12 mouse cellular contexts compared by ENCODE assay signal in the genomic region with DNA sequence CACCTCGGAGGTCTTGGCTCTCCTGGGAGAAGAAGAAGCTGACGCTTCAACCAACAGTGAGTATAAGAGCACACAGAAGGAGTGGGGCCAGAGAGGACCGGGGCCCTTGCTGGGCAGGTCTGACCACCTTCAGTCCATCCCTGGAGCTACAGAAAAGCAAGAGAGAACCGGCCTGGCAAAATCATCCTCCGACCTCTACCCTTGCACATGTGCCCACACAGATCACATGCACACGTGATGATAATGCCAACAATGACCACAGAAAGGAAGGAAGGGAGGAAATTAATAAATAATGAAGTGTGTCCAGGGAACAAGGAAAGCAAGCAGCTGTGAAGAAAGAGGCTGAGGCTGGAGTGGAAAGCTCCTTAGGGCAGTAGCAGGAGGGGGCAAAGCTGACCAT. TPM values are rescaled to one million over a fixed set of nuclear protein-coding genes. Genes with fewer than 3 reads are reported as not detected.
DNase-seq lines count a peak whose midpoint lies in the region; ATAC-seq and TF ChIP-seq lines count a peak whose summit lies in the region.
"Had no signal": no experiment of that assay in that cellular context is flagged by ENCODE, and none has a peak within 500 bp of the region (broad histone marks: within the 10 kb centered on the region; RNA-seq: fewer than 3 reads in every experiment).

No protein-coding gene starts in this region.

- no peak for ATAC-seq in forebrain, embryonic 11.5 days (replicated peaks; ENCODE audit: low FRiP score)
- ATAC-seq in forebrain, embryonic 12.5 days (ENCODE audit: low FRiP score) = no peak
- no peak for ATAC-seq in limb, embryonic 14.5 days (ENCODE audit: low FRiP score, low read depth)
- no peak for ATAC-seq in hindbrain, embryonic 15.5 days (ENCODE audit: low FRiP score, low read depth)
- no peak for ATAC-seq in midbrain, embryonic 15.5 days (replicated peaks)

- WGBS in forebrain, embryonic 11.5 days = 78% methylated on average over 6 of the region's 6 CpGs
- 89% methylated on average over 6 of the region's 6 CpGs for WGBS in forebrain, embryonic 12.5 days
- 70% methylated on average over 6 of the region's 6 CpGs for WGBS in limb, embryonic 14.5 days
- WGBS in limb, embryonic 10.5 days = 88% methylated on average over 6 of the region's 6 CpGs
- WGBS in hindbrain, embryonic 15.5 days = 55% methylated on average over 6 of the region's 6 CpGs
- 58% methylated on average over 6 of the region's 6 CpGs for WGBS in midbrain, embryonic 15.5 days

- no peak overlapping the region for H3K9ac ChIP-seq in forebrain, embryonic 11.5 days (ENCODE audit: low read length)
- no peak overlapping the region for H3K9ac ChIP-seq in forebrain, embryonic 12.5 days
- 0 out of 2 replicates have a peak overlapping the region, but pooled peaks have one; percentile 4 for H3K9ac ChIP-seq in limb, embryonic 14.5 days (ENCODE audit: low read depth, low read length, severe bottlenecking)
- H3K9ac ChIP-seq in hindbrain, embryonic 15.5 days = no peak overlapping the region
- H3K9ac ChIP-seq in midbrain, embryonic 15.5 days = no peak overlapping the region
- H3K9ac ChIP-seq: liver, embryonic 15.5 days had no signal

- no peaks in the 10 kb centered on the region for H3K36me3 ChIP-seq in forebrain, embryonic 11.5 days (ENCODE audit: control insufficient read depth, insufficient read depth, low read length)
- no peaks in the 10 kb centered on the region for H3K36me3 ChIP-seq in forebrain, embryonic 12.5 days (replicated peaks)
- no peaks in the 10 kb centered on the region for H3K36me3 ChIP-seq in limb, embryonic 14.5 days (ENCODE audit: control insufficient read depth, insufficient read depth, low read length)
- H3K36me3 ChIP-seq in limb, embryonic 10.5 days = peaks cover 20% of the 10 kb centered on the region
- no peaks in the 10 kb centered on the region for H3K36me3 ChIP-seq in hindbrain, embryonic 15.5 days
- H3K36me3 ChIP-seq in midbrain, embryonic 15.5 days (replicated peaks) = no peaks in the 10 kb centered on the region
- H3K36me3 ChIP-seq: liver, embryonic 15.5 days had no signal

- no peak overlapping the region for H3K4me3 ChIP-seq in forebrain, embryonic 11.5 days (ENCODE audit: low read depth, low read length)
- H3K4me3 ChIP-seq in forebrain, embryonic 12.5 days (replicated peaks) = no peak overlapping the region
- H3K4me3 ChIP-seq in limb, embryonic 14.5 days (replicated peaks; ENCODE audit: low read length) = no peak overlapping the region
- H3K4me3 ChIP-seq in limb, embryonic 10.5 days = no peak overlapping the region
- H3K4me3 ChIP-seq in hindbrain, embryonic 15.5 days = no peak overlapping the region
- H3K4me3 ChIP-seq in midbrain, embryonic 15.5 days = no peak overlapping the region
- H3K4me3 ChIP-seq in left cerebral cortex, adult 2 months = no peak overlapping the region
- H3K4me3 ChIP-seq: liver, embryonic 15.5 days had no signal

- no peak overlapping the region for H3K4me2 ChIP-seq in forebrain, embryonic 11.5 days (ENCODE audit: low read depth, low read length, severe bottlenecking)
- no peak overlapping the region for H3K4me2 ChIP-seq in forebrain, embryonic 12.5 days
- no peak overlapping the region for H3K4me2 ChIP-seq in limb, embryonic 14.5 days (replicated peaks; ENCODE audit: low read depth, low read length, severe bottlenecking)
- H3K4me2 ChIP-seq in hindbrain, embryonic 15.5 days = peak overlapping the region; percentile 15; the same call in 1 of the 2 replicates
- H3K4me2 ChIP-seq in midbrain, embryonic 15.5 days = 0 out of 2 replicates have a peak overlapping the region, but pooled peaks have one; percentile 0
- H3K4me2 ChIP-seq: liver, embryonic 15.5 days had no signal

- TF ChIP-seq CTCF in left cerebral cortex, adult 2 months (IDR thresholded peaks at IDR 0.05) = no peak

- no peaks in the 10 kb centered on the region for H3K27me3 ChIP-seq in forebrain, embryonic 11.5 days (ENCODE audit: control insufficient read depth, insufficient read depth, low read length)
- H3K27me3 ChIP-seq in forebrain, embryonic 12.5 days = no peaks in the 10 kb centered on the region
- no peaks in the 10 kb centered on the region for H3K27me3 ChIP-seq in limb, embryonic 14.5 days (ENCODE audit: control insufficient read depth, insufficient read depth, low read length)
- H3K27me3 ChIP-seq in limb, embryonic 10.5 days (ENCODE audit: low read depth, poor library complexity, severe bottlenecking) = no peaks in the 10 kb centered on the region
- no peaks in the 10 kb centered on the region for H3K27me3 ChIP-seq in hindbrain, embryonic 15.5 days
- no peaks in the 10 kb centered on the region for H3K27me3 ChIP-seq in midbrain, embryonic 15.5 days (replicated peaks)

- H3K27ac ChIP-seq in forebrain, embryonic 11.5 days (ENCODE audit: low read depth, low read length) = no peak overlapping the region
- no peak overlapping the region for H3K27ac ChIP-seq in forebrain, embryonic 12.5 days
- no peak overlapping the region for H3K27ac ChIP-seq in limb, embryonic 14.5 days (replicated peaks; ENCODE audit: low read depth, low read length)
- no peak overlapping the region for H3K27ac ChIP-seq in limb, embryonic 10.5 days
- H3K27ac ChIP-seq in hindbrain, embryonic 15.5 days (replicated peaks) = no peak overlapping the region
- H3K27ac ChIP-seq in midbrain, embryonic 15.5 days = peak overlapping the region; percentile 39; the same call in 1 of the 2 replicates
- no peak overlapping the region for H3K27ac ChIP-seq in left cerebral cortex, adult 2 months
- H3K27ac ChIP-seq: liver, embryonic 15.5 days had no signal

- intact Hi-C loops in left cerebral cortex, adult 2 months (cut with DNase I) = no loop called here

- H3K9me3 ChIP-seq in forebrain, embryonic 11.5 days (ENCODE audit: control insufficient read depth, low read length) = no peaks in the 10 kb centered on the region
- H3K9me3 ChIP-seq in forebrain, embryonic 12.5 days = no peaks in the 10 kb centered on the region
- H3K9me3 ChIP-seq in limb, embryonic 14.5 days (ENCODE audit: control insufficient read depth, low read length) = no peaks in the 10 kb centered on the region
- H3K9me3 ChIP-seq in limb, embryonic 10.5 days (replicated peaks) = no peaks in the 10 kb centered on the region
- H3K9me3 ChIP-seq in hindbrain, embryonic 15.5 days = no peaks in the 10 kb centered on the region
- no peaks in the 10 kb centered on the region for H3K9me3 ChIP-seq in midbrain, embryonic 15.5 days
- H3K9me3 ChIP-seq: liver, embryonic 15.5 days had no signal

- peaks cover 38% of the 10 kb centered on the region for H3K4me1 ChIP-seq in forebrain, embryonic 11.5 days (replicated peaks; ENCODE audit: control insufficient read depth, insufficient read depth, low read length)
- H3K4me1 ChIP-seq in forebrain, embryonic 12.5 days = peaks cover 90% of the 10 kb centered on the region
- peaks cover 65% of the 10 kb centered on the region for H3K4me1 ChIP-seq in limb, embryonic 14.5 days (ENCODE audit: control insufficient read depth, insufficient read depth, low read length)
- H3K4me1 ChIP-seq in limb, embryonic 10.5 days = peaks cover 89% of the 10 kb centered on the region
- H3K4me1 ChIP-seq in hindbrain, embryonic 15.5 days (replicated peaks) = peaks cover 88% of the 10 kb centered on the region
- peaks cover 86% of the 10 kb centered on the region for H3K4me1 ChIP-seq in midbrain, embryonic 15.5 days

- DNase-seq in forebrain, embryonic 11.5 days (ENCODE audit: low spot score) = peak; percentile 25
- no peak for DNase-seq in limb, embryonic 14.5 days (ENCODE audit: low spot score)
- DNase-seq in limb, embryonic 10.5 days (ENCODE audit: low spot score) = no peak
- DNase-seq in left cerebral cortex, adult 2 months (ENCODE audit: extremely low spot score in 1 of 2, low spot score in 2 of 2) = no peak
- DNase-seq in adrenal gland, postnatal 14 days = no peak
- DNase-seq: B cell, adult 2 months; retina, postnatal 1 day had no signal

- no peak for TF ChIP-seq POLR2A in limb, embryonic 14.5 days (IDR thresholded peaks at IDR 0.05; ENCODE audit: borderline replicate concordance, extremely low read depth, insufficient read depth, insufficient read length)

RNA-seq across cellular contexts. Expression of gene Bcar1, which starts 4.7 kb away (rescaled TPM):
- polyA plus RNA-seq in forebrain, embryonic 11.5 days (2014; fragmentation: Nextera tagmentation; extraction: Ambion mirVana) = 60.1 and 60.8 TPM in 2 replicates
- polyA plus RNA-seq in forebrain, embryonic 12.5 days (2016; fragmentation: Nextera tagmentation; extraction: Ambion mirVana) = 44.0 and 45.6 TPM in 2 replicates
- 55.5 and 79.4 TPM in 2 replicates for polyA plus RNA-seq in limb, embryonic 14.5 days (2012; rRNA removed)
- polyA plus RNA-seq in limb, embryonic 14.5 days (2014; fragmentation: Nextera tagmentation; extraction: Ambion mirVana) = 40.7 and 45.4 TPM in 2 replicates
- 50.2 and 50.4 TPM in 2 replicates for polyA plus RNA-seq in limb, embryonic 10.5 days (2016; fragmentation: Nextera tagmentation; extraction: Ambion mirVana)
- 46.5 and 54.2 TPM in 2 replicates for polyA plus RNA-seq in hindbrain, embryonic 15.5 days (2015; fragmentation: Nextera tagmentation; extraction: Ambion mirVana)
- 51.9 and 55.8 TPM in 2 replicates for polyA plus RNA-seq in midbrain, embryonic 15.5 days (2015; fragmentation: Nextera tagmentation; extraction: Ambion mirVana)
- total RNA-seq in left cerebral cortex, adult 2 months (2021) = 10 to 100 TPM; 49.3 to 54.2 TPM
- total RNA-seq in adrenal gland, postnatal 14 days (2021) = 59.6 and 67.1 TPM in 2 replicates

RNA-seq across cellular contexts. Expression of gene Ctrb1, which starts 48.1 kb away (rescaled TPM):
- polyA plus RNA-seq in forebrain, embryonic 11.5 days (2014; fragmentation: Nextera tagmentation; extraction: Ambion mirVana) = not detected in 2 replicates
- polyA plus RNA-seq in forebrain, embryonic 12.5 days (2016; fragmentation: Nextera tagmentation; extraction: Ambion mirVana) = not detected in 2 replicates
- polyA plus RNA-seq in limb, embryonic 14.5 days (2012; rRNA removed) = 0.10 and 0.91 TPM in 2 replicates
- polyA plus RNA-seq in limb, embryonic 14.5 days (2014; fragmentation: Nextera tagmentation; extraction: Ambion mirVana) = not detected in 2 replicates
- not detected in 2 replicates for polyA plus RNA-seq in limb, embryonic 10.5 days (2016; fragmentation: Nextera tagmentation; extraction: Ambion mirVana)
- 1.00 and 1.9 TPM in 2 replicates for polyA plus RNA-seq in hindbrain, embryonic 15.5 days (2015; fragmentation: Nextera tagmentation; extraction: Ambion mirVana)
- 2.5 TPM in 1 of 2 replicates, not detected in the other for polyA plus RNA-seq in midbrain, embryonic 15.5 days (2015; fragmentation: Nextera tagmentation; extraction: Ambion mirVana)
- total RNA-seq in left cerebral cortex, adult 2 months (2021) = not detected
- 0.41 TPM in 1 of 2 replicates, not detected in the other for total RNA-seq in adrenal gland, postnatal 14 days (2021)
- total RNA-seq: left cerebral cortex, adult 8-10 months had no signal

Comparison
In these comparisons a context has a peak if more than half of its experiments do, and no peak if none do; other contexts are left out.
1. H3K4me2 ChIP-seq: peak in hindbrain, embryonic 15.5 days (single experiment) and midbrain, embryonic 15.5 days (single experiment); none in forebrain, embryonic 11.5 days (single experiment), forebrain, embryonic 12.5 days (single experiment) and limb, embryonic 14.5 days (single experiment).